Mouse (Mus musculus) embryonic facial prominence, embryonic 15.5 days (tissue): ENCODE results near the gene Tbxa2r. TPM values are rescaled to one million over a fixed set of nuclear protein-coding genes. Genes with fewer than 3 reads are reported as not detected.

Experiments used
- ATAC-seq: fragments of 200-750 bp; cut with Nextera tagmentation; 2 replicates; pipeline ENCODE4 v1.8.0; 2017; ENCODE audit warnings: low read depth, moderate TSS enrichment; ENCODE audit not compliant: insufficient number of reproducible peaks, low FRiP score, low TSS enrichment
- H3K27ac ChIP-seq: fragments of 300-500 bp; sonication (generic); replicated peaks from 2 replicates; pipeline ENCODE4 v1.5.1; 2015; ENCODE audit warnings: mild to moderate bottlenecking, inconsistent platforms
- H3K27me3 ChIP-seq: fragments of 300-500 bp; sonication (generic); 2 replicates; pipeline ENCODE4 v1.6.1; 2015; ENCODE audit warnings: inconsistent platforms
- H3K36me3 ChIP-seq: fragments of 300-500 bp; sonication (generic); 2 replicates; pipeline ENCODE4 v1.6.1; 2015; ENCODE audit warnings: mild to moderate bottlenecking, inconsistent platforms
- H3K4me1 ChIP-seq: fragments of 300-500 bp; sonication (generic); 2 replicates; pipeline ENCODE4 v1.6.1; 2015; ENCODE audit warnings: inconsistent platforms
- H3K4me2 ChIP-seq: fragments of 300-500 bp; sonication (generic); replicated peaks from 2 replicates; pipeline ENCODE4 v1.6.1; 2015; ENCODE audit warnings: mild to moderate bottlenecking, inconsistent platforms
- H3K4me3 ChIP-seq: fragments of 300-500 bp; sonication (generic); replicated peaks from 2 replicates; pipeline ENCODE4 v1.5.1; 2015; ENCODE audit warnings: mild to moderate bottlenecking, inconsistent platforms
- H3K9ac ChIP-seq: fragments of 300-500 bp; sonication (generic); 2 replicates; pipeline ENCODE4 v1.6.1; 2015; ENCODE audit warnings: inconsistent platforms
- H3K9me3 ChIP-seq: fragments of 300-500 bp; sonication (generic); replicated peaks from 2 replicates; pipeline ENCODE4 v1.6.1; 2016; ENCODE audit warnings: inconsistent platforms
- WGBS: fragments of 180-500 bp; shearing (Covaris S2); methylation state at CpG from one replicate; pipeline ENCODE4 v1.1.7; 2015; 5-methylcytosine and 5-hydroxymethylcytosine counted together
- polyA plus RNA-seq: library from polyadenylated mRNA; unstranded; fragments of >200 nt; fragmentation: Nextera tagmentation; extraction: Ambion mirVana; gene quantifications from 2 replicates; pipeline ENCODE4 v1.2.1, GENCODE M21; 2015

Gene Tbxa2r
- polyA plus RNA-seq, 1 experiment from 2014 or later, result 13.2 TPM

- Histone ChIP-seq H3K36me3 (peaks cover 81% of the 10 kb centered on the region), H3K4me2 (no peak overlapping the region), H3K9ac (no peak overlapping the region), H3K4me3 (no peak overlapping the region), H3K27me3 (no peaks in the 10 kb centered on the region), H3K27ac (no peak overlapping the region), H3K9me3 (no peaks in the 10 kb centered on the region), H3K4me1 (peaks cover 31% of the 10 kb centered on the region)
- 77% methylated on average over 7 of the region's 7 CpGs for WGBS
- no peak for ATAC-seq
These were observed 14.3 kb upstream of the Tbxa2r start for GRCm38 (mm10) chr10:81314201-81314600.

- Histone ChIP-seq H3K4me1 (peaks cover 39% of the 10 kb centered on the region), H3K36me3 (peaks cover 68% of the 10 kb centered on the region), H3K9me3 (no peaks in the 10 kb centered on the region), H3K27me3 (no peaks in the 10 kb centered on the region), H3K4me2 (no peak overlapping the region), H3K4me3 (no peak overlapping the region), H3K27ac (no peak overlapping the region), H3K9ac (no peak overlapping the region)
- no peak for ATAC-seq
- 92% methylated on average over 16 of the region's 16 CpGs for WGBS
These were observed 12.9 kb upstream of the Tbxa2r start for GRCm38 (mm10) chr10:81315587-81315986.

- Histone ChIP-seq H3K9ac (peak overlapping the region; percentile 35), H3K9me3 (no peaks in the 10 kb centered on the region), H3K27ac (peak overlapping the region; percentile 58), H3K4me2 (peak overlapping the region; percentile 57), H3K4me3 (peak overlapping the region; percentile 36), H3K27me3 (no peaks in the 10 kb centered on the region), H3K36me3 (peaks cover 58% of the 10 kb centered on the region), H3K4me1 (peaks cover 40% of the 10 kb centered on the region)
- ATAC-seq, result no peak
- WGBS, result 45% methylated on average over 16 of the region's 16 CpGs
These were observed 12.0 kb upstream of the Tbxa2r start for GRCm38 (mm10) chr10:81316338-81317060.

- H3K9ac ChIP-seq, result peak overlapping the region; percentile 35
- 17% methylated on average over 18 of the region's 20 CpGs for WGBS
- peak overlapping the region; percentile 36 for H3K4me3 ChIP-seq
- no peak for ATAC-seq
- H3K9me3 ChIP-seq, result no peaks in the 10 kb centered on the region
- peaks cover 51% of the 10 kb centered on the region for H3K36me3 ChIP-seq
- H3K4me1 ChIP-seq, result peaks cover 48% of the 10 kb centered on the region
- no peaks in the 10 kb centered on the region for H3K27me3 ChIP-seq
- peak overlapping the region; percentile 57 for H3K4me2 ChIP-seq
- peak overlapping the region; percentile 58 for H3K27ac ChIP-seq
These were observed 11.3 kb upstream of the Tbxa2r start for GRCm38 (mm10) chr10:81317273-81317672.

- peak overlapping the region; percentile 95 for H3K27ac ChIP-seq
- WGBS, result 88% methylated on average over 13 of the region's 13 CpGs
- peak overlapping the region; percentile 78 for H3K4me2 ChIP-seq
- H3K4me1 ChIP-seq, result peaks cover 54% of the 10 kb centered on the region
- H3K36me3 ChIP-seq, result peaks cover 51% of the 10 kb centered on the region
- H3K27me3 ChIP-seq, result no peaks in the 10 kb centered on the region
- no peaks in the 10 kb centered on the region for H3K9me3 ChIP-seq
- peak overlapping the region; percentile 39; the same call in 1 of the 2 replicates for H3K9ac ChIP-seq
- peak overlapping the region; percentile 93; the same call in 1 of the 2 replicates for H3K4me3 ChIP-seq
- ATAC-seq, result no peak
These were observed 9.8 kb upstream of the Tbxa2r start for GRCm38 (mm10) chr10:81318589-81319329.

- Histone ChIP-seq H3K4me1 (peaks cover 54% of the 10 kb centered on the region), H3K27ac (peak overlapping the region; percentile 95), H3K36me3 (peaks cover 51% of the 10 kb centered on the region), H3K9ac (peak overlapping the region; percentile 39), H3K9me3 (no peaks in the 10 kb centered on the region), H3K27me3 (no peaks in the 10 kb centered on the region), H3K4me3 (peak overlapping the region; percentile 93), H3K4me2 (peak overlapping the region; percentile 78)
- ATAC-seq, result no peak
- 29% methylated on average over 8 of the region's 8 CpGs for WGBS
These were observed 9.2 kb upstream of the Tbxa2r start for GRCm38 (mm10) chr10:81319330-81319699.

GRCm38 (mm10) chr10:81319741-81320549 lies 8.6 kb upstream of the Tbxa2r start:
- Histone ChIP-seq H3K4me1 (peaks cover 54% of the 10 kb centered on the region), H3K27me3 (no peaks in the 10 kb centered on the region), H3K9ac (peak overlapping the region; percentile 39), H3K4me2 (peak overlapping the region; percentile 78), H3K4me3 (peak overlapping the region; percentile 93), H3K9me3 (no peaks in the 10 kb centered on the region), H3K27ac (peak overlapping the region; percentile 95), H3K36me3 (peaks cover 51% of the 10 kb centered on the region)
- under 1% methylated on average over 38 of the region's 38 CpGs for WGBS
- ATAC-seq, result no peak; the same call in 1 of the 2 replicates

- Histone ChIP-seq H3K4me1 (peaks cover 53% of the 10 kb centered on the region), H3K27me3 (no peaks in the 10 kb centered on the region), H3K9me3 (no peaks in the 10 kb centered on the region), H3K36me3 (peaks cover 51% of the 10 kb centered on the region), H3K27ac (peak within 1 kb of the TSS; percentile 95), H3K4me2 (peak within 1 kb of the TSS; percentile 78), H3K4me3 (peak within 1 kb of the TSS; percentile 93), H3K9ac (peak within 1 kb of the TSS; percentile 93)
- under 1% methylated on average over 68 of the region's 68 CpGs for WGBS
- ATAC-seq, result peak; percentile 94
These were observed 7.8 kb upstream of the Tbxa2r start, which contains the start of gene Cactin for GRCm38 (mm10) chr10:81320550-81321347. Cactin (plus strand) TSS chr10:81321103.

- Histone ChIP-seq H3K4me3 (peak overlapping the region; percentile 93), H3K27ac (peak overlapping the region; percentile 95), H3K36me3 (peaks cover 51% of the 10 kb centered on the region), H3K9me3 (no peaks in the 10 kb centered on the region), H3K9ac (peak overlapping the region; percentile 93), H3K27me3 (no peaks in the 10 kb centered on the region), H3K4me2 (peak overlapping the region; percentile 78), H3K4me1 (peaks cover 47% of the 10 kb centered on the region)
- WGBS, result 3% methylated on average over 20 of the region's 20 CpGs
- no peak for ATAC-seq
These were observed 7.1 kb upstream of the Tbxa2r start for GRCm38 (mm10) chr10:81321436-81321835.

- Histone ChIP-seq H3K4me2 (peak overlapping the region; percentile 78), H3K4me1 (peaks cover 37% of the 10 kb centered on the region), H3K9me3 (no peaks in the 10 kb centered on the region), H3K4me3 (peak overlapping the region; percentile 93), H3K27me3 (no peaks in the 10 kb centered on the region), H3K36me3 (peaks cover 61% of the 10 kb centered on the region), H3K9ac (no peak overlapping the region), H3K27ac (no peak overlapping the region)
- ATAC-seq, result no peak
- 94% methylated on average over 27 of the region's 27 CpGs for WGBS
These were observed 6.1 kb upstream of the Tbxa2r start for GRCm38 (mm10) chr10:81322444-81322843.
